Mouse (Mus musculus) hindbrain, embryonic 10.5 days (tissue): ENCODE measurements around the gene Cdcp2. TPM values are rescaled to one million over a fixed set of nuclear protein-coding genes. Genes with fewer than 3 reads are reported as not detected.
A peak's percentile ranks its signal among the peaks of the same experiment; 100 is the strongest.

Experiments
- DNase-seq: peaks from one replicate; pipeline ENCODE4 v3.0.0-alpha.2; 2017; ENCODE audit warnings: low spot score
- H3K27ac ChIP-seq: fragments of 300-500 bp; sonication (generic); 2 replicates; pipeline ENCODE4 v1.5.1; 2016; ENCODE audit warnings: mild to moderate bottlenecking, moderate library complexity
- H3K27me3 ChIP-seq: fragments of 300-500 bp; sonication (generic); 2 replicates; pipeline ENCODE4 v1.6.1; 2016; ENCODE audit warnings: mild to moderate bottlenecking; ENCODE audit not compliant: poor library complexity, insufficient read depth, severe bottlenecking
- H3K36me3 ChIP-seq: fragments of 300-500 bp; sonication (generic); 2 replicates; pipeline ENCODE4 v1.6.1; 2016; ENCODE audit warnings: mild to moderate bottlenecking, moderate library complexity
- H3K4me1 ChIP-seq: fragments of 300-500 bp; sonication (generic); replicated peaks from 2 replicates; pipeline ENCODE4 v1.6.1; 2016; ENCODE audit warnings: mild to moderate bottlenecking
- H3K4me3 ChIP-seq: fragments of 300-500 bp; sonication (generic); 2 replicates; pipeline ENCODE4 v1.5.1; 2016; ENCODE audit warnings: mild to moderate bottlenecking, moderate library complexity
- H3K9me3 ChIP-seq: fragments of 300-500 bp; sonication (generic); 2 replicates; pipeline ENCODE4 v1.6.1; 2016; ENCODE audit warnings: mild to moderate bottlenecking, moderate library complexity
- WGBS: fragments of 180-500 bp; shearing (Covaris S2); methylation state at CpG from one replicate; pipeline ENCODE4 v1.1.7; 2016; 5-methylcytosine and 5-hydroxymethylcytosine counted together
- polyA plus RNA-seq: library from polyadenylated mRNA; unstranded; fragments of >200 nt; fragmentation: Nextera tagmentation; extraction: Ambion mirVana; gene quantifications from 2 replicates; pipeline ENCODE4 v1.2.1, GENCODE M21; 2016

The Cdcp2 gene
- 0.30 TPM in 2 replicates for polyA plus RNA-seq

DNA sequence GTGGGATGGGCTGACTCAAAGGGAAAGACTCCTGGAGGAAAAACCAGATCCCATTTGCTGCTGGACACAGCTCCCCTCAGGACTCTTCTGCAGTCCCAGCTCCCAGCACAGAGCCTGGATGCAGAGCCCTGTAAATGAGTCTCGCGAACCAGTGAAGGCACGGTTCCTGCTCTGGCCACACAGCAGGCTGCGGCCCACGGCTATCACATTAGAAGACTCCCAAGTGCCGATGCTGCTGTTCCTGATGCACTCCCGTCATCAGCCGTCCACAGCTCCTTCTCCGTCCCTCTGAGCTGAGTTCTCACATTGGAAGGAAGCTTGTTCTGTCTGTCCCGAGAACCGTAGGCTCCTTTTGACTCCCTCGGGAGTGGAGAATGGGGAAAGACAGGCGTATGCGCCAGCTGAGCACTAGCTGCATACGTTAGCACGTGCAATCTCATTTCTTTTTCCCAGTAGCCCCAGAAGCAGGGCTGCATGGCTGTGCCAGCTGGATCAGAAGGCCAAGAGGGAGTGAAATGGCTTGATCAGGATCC, at the start of gene Cdcp2:
TSS of gene Cdcp2 (plus strand) at position 51 of the 533 bp plus-strand sequence.
- no peaks in the 10 kb centered on the region for H3K27me3 ChIP-seq
- peak within 1 kb of the TSS; percentile 78 for H3K27ac ChIP-seq
- 46% methylated on average over 16 of the region's 16 CpGs for WGBS
- H3K9me3 ChIP-seq: no peaks in the 10 kb centered on the region
- DNase-seq: no peak
- H3K36me3 ChIP-seq: no peaks in the 10 kb centered on the region
- H3K4me1 ChIP-seq: peaks cover 72% of the 10 kb centered on the region
- H3K4me3 ChIP-seq: no peak within 1 kb of the TSS

DNA sequence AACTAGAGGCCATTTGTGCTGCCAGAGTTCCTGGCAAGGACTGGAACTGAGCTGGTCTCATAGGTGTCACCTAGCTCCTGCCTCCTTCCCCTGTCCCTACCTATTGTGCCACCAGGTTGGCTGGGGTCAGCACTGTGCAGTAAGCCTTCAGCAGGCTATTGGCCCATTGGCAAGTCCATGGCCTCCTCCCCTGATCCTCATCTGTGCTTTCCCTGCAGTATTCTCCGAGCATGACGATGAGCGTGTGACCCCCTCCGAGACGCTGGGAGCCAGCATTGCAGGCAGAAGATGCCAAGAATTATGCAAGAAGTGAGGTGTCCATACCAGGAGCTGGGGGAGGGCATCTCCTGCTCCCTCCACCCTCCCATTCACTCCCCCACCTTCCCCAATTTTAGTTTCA, 48.9 kb upstream of the Cdcp2 start:
- Histone ChIP-seq H3K27ac (no peak overlapping the region), H3K9me3 (no peaks in the 10 kb centered on the region), H3K36me3 (peaks cover 81% of the 10 kb centered on the region), H3K27me3 (no peaks in the 10 kb centered on the region), H3K4me1 (peaks cover 23% of the 10 kb centered on the region), H3K4me3 (no peak overlapping the region)
- 93% methylated on average over 5 of the region's 5 CpGs for WGBS
- no peak for DNase-seq

DNA sequence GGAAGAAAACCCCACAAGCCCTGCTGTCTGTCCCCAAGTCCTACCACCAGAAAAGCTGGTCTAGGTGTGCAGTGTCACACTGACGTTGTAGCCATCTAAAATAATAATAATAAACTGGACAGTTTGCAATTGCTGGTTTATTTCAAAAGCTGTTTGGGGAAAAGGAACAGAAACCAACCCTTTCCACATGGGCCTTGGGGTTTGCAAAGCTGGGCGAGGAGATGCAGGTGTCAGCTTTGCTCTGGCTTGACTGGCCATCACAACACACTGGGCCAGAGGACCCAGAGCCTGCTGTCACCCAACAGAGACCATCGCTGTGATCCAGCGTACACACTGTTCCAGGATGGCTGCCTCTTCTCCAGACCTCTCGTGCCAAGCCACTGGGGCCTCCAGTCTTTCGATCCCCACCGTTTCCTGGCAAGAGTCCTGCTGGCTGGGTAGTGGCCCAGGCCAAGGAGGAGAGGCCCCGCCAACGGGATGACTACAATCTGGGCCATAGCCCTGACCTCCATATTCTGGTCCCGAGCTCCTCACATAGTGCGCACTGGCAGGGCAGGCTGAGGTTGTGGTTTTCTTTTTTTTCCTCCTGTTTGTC, 48.0 kb upstream of the Cdcp2 start:
- no peak for DNase-seq
- Histone ChIP-seq H3K4me1 (peaks cover 23% of the 10 kb centered on the region), H3K27ac (0 out of 2 replicates have a peak overlapping the region, but pooled peaks have one; percentile 2), H3K27me3 (no peaks in the 10 kb centered on the region), H3K36me3 (peaks cover 72% of the 10 kb centered on the region), H3K4me3 (no peak overlapping the region), H3K9me3 (no peaks in the 10 kb centered on the region)
- 85% methylated on average over 11 of the region's 11 CpGs for WGBS

DNA sequence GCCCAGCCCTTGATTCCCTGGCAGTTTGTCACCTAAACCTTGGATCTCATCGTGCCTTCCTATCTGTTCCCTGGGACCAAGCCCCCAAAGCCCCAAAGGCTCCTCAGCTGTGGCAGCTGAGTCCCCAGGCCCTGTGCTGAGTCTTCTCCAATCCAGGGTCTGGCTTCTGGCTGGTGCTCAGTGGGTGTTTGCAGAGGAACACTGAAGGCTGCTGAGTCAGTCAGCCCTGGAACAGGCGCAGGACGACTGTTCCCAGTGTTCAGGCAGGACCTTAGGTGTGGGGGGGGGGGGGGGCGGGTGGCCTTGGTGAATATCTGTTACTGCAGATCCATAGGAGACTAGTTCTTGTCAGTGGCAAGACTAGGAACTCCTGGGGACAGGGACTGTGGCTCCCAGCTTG, 44.8 kb upstream of the Cdcp2 start:
- Histone ChIP-seq H3K4me1 (peaks cover 23% of the 10 kb centered on the region), H3K9me3 (no peaks in the 10 kb centered on the region), H3K36me3 (peaks cover 65% of the 10 kb centered on the region), H3K27ac (no peak overlapping the region), H3K4me3 (no peak overlapping the region), H3K27me3 (no peaks in the 10 kb centered on the region)
- 65% methylated on average over 4 of the region's 4 CpGs for WGBS
- DNase-seq: no peak

DNA sequence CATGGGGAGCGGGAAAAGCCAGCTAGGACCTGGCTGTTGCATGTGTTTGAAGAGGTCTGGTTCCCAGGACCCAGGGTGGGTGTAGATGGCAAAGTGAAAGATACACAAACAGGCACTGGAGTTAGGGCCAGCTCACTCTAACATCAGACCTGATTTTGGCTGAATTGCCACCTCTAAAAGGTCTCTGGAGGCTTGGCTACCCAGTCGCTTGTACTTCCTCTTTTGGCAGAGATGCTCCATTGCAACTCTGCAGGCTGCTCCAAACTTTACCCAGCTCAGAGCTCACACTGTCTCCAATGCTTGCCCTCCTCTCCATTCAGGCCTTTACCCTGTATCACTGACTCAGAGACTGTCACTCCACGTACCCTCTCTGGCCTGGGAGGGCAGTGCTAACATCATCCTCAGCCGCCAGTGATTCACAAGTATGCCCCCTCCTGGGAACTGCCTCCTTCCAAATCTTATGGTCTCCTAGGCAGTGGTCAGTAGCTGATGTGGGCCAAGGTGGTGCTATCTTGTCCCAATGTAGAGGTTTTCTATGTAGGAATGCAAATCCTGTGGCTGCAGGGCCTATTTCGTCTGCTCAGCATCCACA, 43.6 kb upstream of the Cdcp2 start:
- no peak for DNase-seq
- H3K27me3 ChIP-seq: no peaks in the 10 kb centered on the region
- H3K27ac ChIP-seq: no peak overlapping the region
- H3K4me1 ChIP-seq: peaks cover 19% of the 10 kb centered on the region
- H3K36me3 ChIP-seq: peaks cover 65% of the 10 kb centered on the region
- H3K9me3 ChIP-seq: no peaks in the 10 kb centered on the region
- H3K4me3 ChIP-seq: no peak overlapping the region
- WGBS: 47% methylated on average over 5 of the region's 5 CpGs

DNA sequence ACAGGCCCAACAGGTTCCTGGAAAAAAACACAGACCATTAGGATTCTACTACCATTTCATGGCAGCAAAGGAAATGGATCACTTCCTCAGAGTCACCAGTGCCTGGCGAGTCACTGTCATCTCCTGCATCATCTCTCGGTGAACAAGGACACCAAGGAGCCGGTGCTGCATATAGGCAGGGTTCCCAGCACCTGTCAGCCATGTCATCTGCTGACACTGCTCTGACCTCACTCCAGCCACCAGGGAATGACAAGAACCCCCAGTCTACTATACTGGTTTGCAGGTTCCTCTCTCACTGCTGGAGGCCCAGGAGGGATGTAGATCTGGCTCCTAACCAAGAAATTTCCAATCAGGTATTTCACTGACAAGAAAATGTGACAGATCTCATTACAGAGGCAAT, 40.6 kb upstream of the Cdcp2 start:
- Histone ChIP-seq H3K27ac (no peak overlapping the region), H3K9me3 (no peaks in the 10 kb centered on the region), H3K36me3 (peaks cover 68% of the 10 kb centered on the region), H3K4me3 (no peak overlapping the region), H3K4me1 (peaks cover 4% of the 10 kb centered on the region; the same call in 1 of the 2 replicates), H3K27me3 (no peaks in the 10 kb centered on the region)
- WGBS: 90% methylated on average over 3 of the region's 3 CpGs
- no peak for DNase-seq

DNA sequence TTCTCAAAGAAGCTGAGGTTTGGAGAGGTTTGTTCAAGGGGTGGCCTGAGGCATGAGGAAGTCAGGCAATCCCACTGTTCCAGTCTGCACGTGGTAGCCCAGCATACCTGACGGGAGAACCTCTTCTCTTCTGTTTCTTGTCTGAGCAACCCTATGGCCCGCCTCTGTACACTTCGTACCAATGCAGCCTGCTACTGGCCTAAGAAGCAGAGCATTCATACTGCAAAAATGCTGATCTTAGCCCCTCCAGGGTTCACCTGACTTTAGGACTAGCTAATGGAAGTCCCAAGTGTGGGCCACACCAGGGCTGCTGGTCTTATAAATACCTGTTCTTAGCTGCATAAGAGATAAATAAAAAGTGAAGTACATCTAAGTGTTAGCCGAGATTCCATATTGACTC, 38.3 kb upstream of the Cdcp2 start:
- no peaks in the 10 kb centered on the region for H3K27me3 ChIP-seq
- no peak for DNase-seq
- H3K4me3 ChIP-seq: no peak overlapping the region
- H3K4me1 ChIP-seq: no peaks in the 10 kb centered on the region
- no peaks in the 10 kb centered on the region for H3K9me3 ChIP-seq
- peaks cover 89% of the 10 kb centered on the region for H3K36me3 ChIP-seq
- WGBS: 91% methylated on average over 5 of the region's 5 CpGs
- no peak overlapping the region for H3K27ac ChIP-seq

DNA sequence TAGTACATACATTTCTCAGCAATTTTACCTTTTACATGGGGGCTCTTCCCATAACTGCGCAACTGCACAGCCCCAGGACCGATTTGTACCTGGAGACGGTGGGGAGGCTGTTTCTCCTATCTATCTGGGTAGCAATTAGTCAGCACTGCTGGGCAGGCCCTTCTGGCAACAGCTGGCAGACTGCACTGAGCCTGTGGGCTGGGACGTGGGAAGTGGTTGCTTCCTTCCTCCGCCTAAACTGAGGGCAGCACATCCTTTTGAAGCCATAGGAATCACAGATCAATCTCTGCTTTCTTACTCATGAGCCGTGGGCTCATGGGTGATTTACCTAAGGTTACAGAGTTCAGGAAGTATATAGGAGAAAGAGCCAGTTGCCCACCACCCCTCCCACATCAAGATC, 37.9 kb upstream of the Cdcp2 start:
- Histone ChIP-seq H3K4me3 (no peak overlapping the region), H3K27me3 (no peaks in the 10 kb centered on the region), H3K4me1 (no peaks in the 10 kb centered on the region), H3K27ac (no peak overlapping the region), H3K36me3 (peaks cover 94% of the 10 kb centered on the region), H3K9me3 (no peaks in the 10 kb centered on the region)
- 89% methylated on average over 6 of the region's 6 CpGs for WGBS
- DNase-seq: no peak

DNA sequence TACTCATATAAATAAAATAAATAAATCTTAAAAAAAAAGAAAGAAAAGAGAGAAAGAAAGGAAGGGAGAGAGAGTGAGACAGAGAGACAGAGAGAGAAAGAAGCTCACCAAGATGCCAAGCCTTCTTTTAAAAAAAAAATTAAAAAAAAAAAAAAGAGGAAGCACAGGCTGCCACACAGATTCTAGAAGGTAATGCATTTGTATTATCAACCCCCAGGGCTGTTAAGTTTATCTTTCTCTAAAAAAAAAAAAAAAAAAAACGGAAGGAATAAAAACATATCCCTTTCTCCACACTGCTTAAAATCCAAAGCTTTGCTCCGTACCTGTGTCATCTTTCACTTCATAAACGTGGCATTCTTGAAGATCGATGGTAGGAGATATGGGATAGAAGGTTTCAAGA, 35.1 kb upstream of the Cdcp2 start:
- WGBS: 95% methylated on average over 4 of the region's 4 CpGs
- H3K9me3 ChIP-seq: no peaks in the 10 kb centered on the region
- H3K36me3 ChIP-seq: peaks cover 81% of the 10 kb centered on the region

DNA sequence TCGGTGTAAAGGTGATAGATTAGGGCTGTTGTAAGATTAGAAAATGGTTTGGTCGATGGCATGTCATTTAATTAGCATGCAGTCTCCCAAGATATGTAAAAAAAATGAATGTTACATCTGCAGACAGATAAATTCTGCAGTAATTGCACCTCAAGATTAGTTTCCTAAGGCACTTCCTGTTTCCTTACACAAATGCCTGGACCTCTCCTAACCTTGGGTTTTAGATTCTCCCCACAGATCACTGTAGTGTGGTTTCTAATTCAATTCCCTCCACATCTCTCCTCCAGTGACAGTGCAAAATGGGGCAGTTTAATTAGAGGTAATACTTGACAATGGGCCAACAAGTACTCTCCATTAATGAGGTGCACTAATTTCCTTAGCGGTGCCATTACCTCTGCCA, 33.5 kb upstream of the Cdcp2 start:
- Histone ChIP-seq H3K4me3 (no peak overlapping the region), H3K27ac (no peak overlapping the region), H3K27me3 (0 out of 2 replicates have a peak, but pooled peaks cover 4% of the 10 kb centered on the region), H3K36me3 (peaks cover 65% of the 10 kb centered on the region), H3K4me1 (peaks cover 25% of the 10 kb centered on the region), H3K9me3 (no peaks in the 10 kb centered on the region)
- 91% methylated on average over 3 of the region's 3 CpGs for WGBS
- DNase-seq: no peak

More for the DNA sequence above, 35.1 kb upstream of the Cdcp2 start:
- Histone ChIP-seq H3K4me1 (peaks cover 11% of the 10 kb centered on the region), H3K27me3 (no peaks in the 10 kb centered on the region), H3K4me3 (no peak overlapping the region), H3K27ac (no peak overlapping the region)
- no peak for DNase-seq

DNA sequence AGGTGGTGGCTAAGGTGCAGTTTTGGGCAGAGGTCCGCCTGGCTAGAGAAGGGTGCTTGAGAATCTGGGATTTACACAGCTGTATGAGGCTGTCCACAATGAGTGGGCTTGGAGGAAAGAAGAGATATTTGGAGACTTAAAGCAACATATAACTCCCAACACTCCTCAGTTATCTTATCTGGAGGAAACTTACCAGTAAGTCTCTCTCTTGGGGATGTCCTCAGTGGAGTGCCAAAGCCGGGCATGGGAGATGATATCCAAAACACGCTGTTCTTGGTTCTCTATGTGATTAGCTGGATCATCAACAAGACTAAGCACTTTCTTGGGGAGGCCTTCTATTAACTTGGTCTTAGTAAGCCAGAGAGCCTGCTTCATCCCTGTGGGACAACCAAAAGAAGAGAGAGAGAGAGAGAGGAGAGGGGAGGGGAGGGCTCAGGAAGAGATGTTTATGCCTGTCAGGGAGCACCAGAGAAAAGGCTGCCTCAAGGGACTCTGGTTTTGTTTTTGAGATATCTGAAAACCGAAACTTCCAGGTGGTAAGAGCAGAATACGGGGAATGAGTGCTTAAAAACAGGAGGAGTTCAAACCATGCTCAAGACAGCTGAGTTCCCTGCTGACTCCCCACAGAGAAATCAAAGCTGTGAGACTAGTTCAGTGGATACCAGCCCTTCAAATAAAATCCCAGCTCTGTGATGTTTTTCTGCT, 32.1 kb upstream of the Cdcp2 start:
- DNase-seq: no peak
- no peaks in the 10 kb centered on the region for H3K9me3 ChIP-seq
- WGBS: 90% methylated on average over 5 of the region's 5 CpGs
- H3K4me3 ChIP-seq: no peak overlapping the region
- H3K27me3 ChIP-seq: peaks cover 10% of the 10 kb centered on the region; the same call in 1 of the 2 replicates
- peaks cover 30% of the 10 kb centered on the region for H3K4me1 ChIP-seq
- H3K27ac ChIP-seq: no peak overlapping the region
- peaks cover 51% of the 10 kb centered on the region for H3K36me3 ChIP-seq

DNA sequence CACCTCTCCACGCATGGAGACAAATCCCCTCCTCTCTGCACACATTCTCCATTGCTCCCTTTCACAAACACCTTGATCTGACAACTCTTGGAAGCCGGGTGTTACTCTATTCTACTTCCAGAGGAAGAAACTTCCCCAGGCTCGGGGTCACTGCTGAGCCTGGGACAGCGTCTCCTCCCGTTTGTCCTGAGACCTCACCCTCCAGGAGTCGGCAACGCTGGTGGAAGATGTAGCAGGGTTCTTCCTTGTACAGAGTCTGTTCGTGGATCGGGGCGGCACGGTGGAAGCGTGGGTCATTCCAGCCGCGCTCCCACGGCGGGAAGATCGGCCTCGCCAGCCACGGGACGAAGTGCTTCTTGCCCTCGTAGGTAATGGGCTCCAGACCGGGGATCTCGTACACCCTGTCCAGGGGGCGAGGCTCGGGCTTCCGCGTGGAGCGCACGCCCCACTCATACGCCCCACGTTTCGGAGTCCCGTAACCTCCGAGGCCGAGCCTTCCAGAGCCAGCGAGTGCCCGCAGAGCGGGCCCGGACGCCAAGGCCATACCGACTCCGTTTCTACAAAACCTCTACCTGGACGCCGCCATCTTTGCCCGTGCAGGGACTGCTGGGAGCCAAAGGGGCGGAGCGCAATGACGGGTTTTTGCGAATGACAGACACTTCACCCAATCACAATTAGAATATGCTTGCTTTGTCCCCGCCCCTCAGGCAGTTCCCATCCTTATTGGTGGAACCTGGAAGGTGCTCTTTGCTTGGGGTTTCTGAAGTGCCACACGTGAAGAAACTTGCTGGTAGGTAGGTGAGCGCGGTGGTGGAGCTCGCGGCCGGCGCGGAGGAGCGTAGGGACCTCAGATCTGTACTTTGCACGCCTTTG, 30.2 kb upstream of the Cdcp2 start, which contains the start of the genes Mrpl37 and Cyb5rl:
TSS of gene Mrpl37 (minus strand) at position 617 of the 873 bp plus-strand sequence.
TSS of gene Cyb5rl (plus strand) at position 737 of the 873 bp plus-strand sequence.
- under 1% methylated on average over 60 of the region's 60 CpGs for WGBS
- Histone ChIP-seq H3K36me3 (peaks cover 32% of the 10 kb centered on the region), H3K27ac (peak within 1 kb of the TSS; percentile 92), H3K9me3 (no peaks in the 10 kb centered on the region), H3K4me1 (peaks cover 30% of the 10 kb centered on the region), H3K27me3 (peaks cover 16% of the 10 kb centered on the region; the same call in 1 of the 2 replicates), H3K4me3 (peak within 1 kb of the TSS; percentile 90)
- peak; percentile 94 for DNase-seq
